Mouse (Mus musculus) kidney, postnatal 0 days (tissue): ENCODE data around the gene Rps2. TPM values are rescaled to one million over a fixed set of nuclear protein-coding genes. Genes with fewer than 3 reads are reported as not detected.
"Not testable (repeated sequence)": the region's sequence is repeated elsewhere in the genome, so short reads cannot be mapped to it uniquely, and the experiment has no call there.

Source experiments
- ATAC-seq: fragments of 200-750 bp; cut with Nextera tagmentation; replicated peaks from 2 replicates; pipeline ENCODE4 v1.8.0; 2017; ENCODE audit warnings: low read depth, moderate number of reproducible peaks, moderate TSS enrichment, moderate library complexity; ENCODE audit not compliant: low FRiP score
- DNase-seq: peaks from one replicate; pipeline ENCODE4 v3.0.0-alpha.2; 2016; ENCODE audit warnings: low spot score
- H3K27ac ChIP-seq: fragments of 300-500 bp; sonication (generic); 2 replicates; pipeline ENCODE4 v1.5.1; 2014; ENCODE audit warnings: mild to moderate bottlenecking
- H3K27me3 ChIP-seq: fragments of 300-500 bp; sonication (generic); 2 replicates; pipeline ENCODE4 v1.6.1; 2014; ENCODE audit warnings: low read length, mixed read lengths; ENCODE audit not compliant: insufficient read depth
- H3K36me3 ChIP-seq: fragments of 300-500 bp; sonication (generic); 2 replicates; pipeline ENCODE4 v1.6.1; 2014; ENCODE audit warnings: low read length, mixed read lengths; ENCODE audit not compliant: insufficient read depth
- H3K4me1 ChIP-seq: fragments of 300-500 bp; sonication (generic); replicated peaks from 2 replicates; pipeline ENCODE4 v1.6.1; 2014; ENCODE audit warnings: antibody characterized with exemption, low read length, mixed read lengths; ENCODE audit not compliant: insufficient read depth
- H3K4me2 ChIP-seq: fragments of 300-500 bp; sonication (generic); 2 replicates; pipeline ENCODE4 v1.6.1; 2014; ENCODE audit warnings: mild to moderate bottlenecking, low read length, moderate library complexity, mixed read lengths
- H3K4me3 ChIP-seq: fragments of 300-500 bp; sonication (generic); replicated peaks from 2 replicates; pipeline ENCODE4 v1.5.1; 2014; ENCODE audit warnings: low read depth, low read length
- H3K9ac ChIP-seq: fragments of 300-500 bp; sonication (generic); 2 replicates; pipeline ENCODE4 v1.6.1; 2014; ENCODE audit warnings: low read depth, low read length
- H3K9me3 ChIP-seq: fragments of 300-500 bp; sonication (generic); replicated peaks from 2 replicates; pipeline ENCODE4 v1.6.1; 2016; ENCODE audit warnings: low read length, inconsistent platforms, mixed read lengths
- CTCF ChIP-seq: IDR thresholded peaks from 2 replicates; pipeline ENCODE4 v1.5.1; 2016; ENCODE audit warnings: antibody characterized with exemption, low read depth, mild to moderate bottlenecking, moderate library complexity
- WGBS: fragments of 180-500 bp; shearing (Covaris S2); extraction: QIAGEN DNeasy Blood & Tissue Kit; methylation state at CpG from one replicate; pipeline ENCODE4 v1.1.7; 2014; 5-methylcytosine and 5-hydroxymethylcytosine counted together
- polyA plus RNA-seq: library from polyadenylated mRNA; unstranded; fragments of >200 nt; fragmentation: Nextera tagmentation; extraction: Ambion mirVana; gene quantifications from 2 replicates; pipeline ENCODE4 v1.2.1, GENCODE M21; 2015

Rps2 gene
- polyA plus RNA-seq, 1 experiment from 2014 or later = 1,460 TPM

GRCm38 (mm10) chr17:24708646-24709045 lies 9.3 kb upstream of the Rps2 start:
- H3K9ac ChIP-seq = no peak overlapping the region
- TF ChIP-seq CTCF = peak; percentile 66
- no peaks in the 10 kb centered on the region for H3K4me1 ChIP-seq
- DNase-seq (peak; percentile 80), ATAC-seq (no peak)
- no peak overlapping the region for H3K4me3 ChIP-seq
- H3K27ac ChIP-seq = no peak overlapping the region
- no peak overlapping the region for H3K4me2 ChIP-seq
- WGBS = 25% methylated on average over 2 of the region's 2 CpGs
- H3K9me3 ChIP-seq = no peaks in the 10 kb centered on the region
- peaks cover 10% of the 10 kb centered on the region; the same call in 1 of the 2 replicates for H3K36me3 ChIP-seq
- H3K27me3 ChIP-seq = no peaks in the 10 kb centered on the region

GRCm38 (mm10) chr17:24715556-24715955 lies 2.4 kb upstream of the Rps2 start:
- 43% methylated on average over 6 of the region's 6 CpGs for WGBS
- H3K27ac ChIP-seq = peak overlapping the region; percentile 65
- ATAC-seq = no peak

GRCm38 (mm10) chr17:24716166-24716682 lies 1.7 kb upstream of the Rps2 start:
- Histone ChIP-seq H3K4me3 (no peak overlapping the region), H3K27ac (peak overlapping the region; percentile 65; the same call in 1 of the 2 replicates), H3K4me2 (no peak overlapping the region), H3K9ac (no peak overlapping the region), H3K27me3 (no peaks in the 10 kb centered on the region), H3K9me3 (no peaks in the 10 kb centered on the region), H3K4me1 (peaks cover under 1% of the 10 kb centered on the region), H3K36me3 (0 out of 2 replicates have a peak, but pooled peaks cover 7% of the 10 kb centered on the region)
- no peak for TF ChIP-seq CTCF
- WGBS = 93% methylated on average over 15 of the region's 15 CpGs
- ATAC-seq = no peak
- DNase-seq = no peak

More at GRCm38 (mm10) chr17:24715556-24715955, 2.4 kb upstream of the Rps2 start:
- H3K27me3 ChIP-seq = no peaks in the 10 kb centered on the region
- H3K36me3 ChIP-seq = 0 out of 2 replicates have a peak, but pooled peaks cover 6% of the 10 kb centered on the region
- H3K9ac ChIP-seq = no peak overlapping the region
- H3K4me1 ChIP-seq = no peaks in the 10 kb centered on the region
- TF ChIP-seq CTCF = no peak
- peak; percentile 57 for DNase-seq
- H3K9me3 ChIP-seq = no peaks in the 10 kb centered on the region
- no peak overlapping the region for H3K4me3 ChIP-seq
- H3K4me2 ChIP-seq = no peak overlapping the region

GRCm38 (mm10) chr17:24718938-24719337 lies 1.0 kb downstream of the Rps2 start:
- not testable (repeated sequence) for H3K9me3 ChIP-seq, H3K27me3 ChIP-seq, ATAC-seq, H3K4me1 ChIP-seq, DNase-seq, H3K27ac ChIP-seq
- H3K4me2 ChIP-seq = peak overlapping the region; percentile 58
- TF ChIP-seq CTCF = peak; percentile 36; the same call in 1 of the 2 replicates
- peak overlapping the region; percentile 82 for H3K4me3 ChIP-seq
- peak overlapping the region; percentile 94 for H3K9ac ChIP-seq
- WGBS = 55% methylated on average over 5 of the region's 5 CpGs
- peaks cover 21% of the 10 kb centered on the region; the same call in 1 of the 2 replicates for H3K36me3 ChIP-seq

GRCm38 (mm10) chr17:24719494-24720222 lies 1.7 kb downstream of the Rps2 start:
- TF ChIP-seq CTCF = no peak
- Histone ChIP-seq H3K9me3 (no peaks in the 10 kb centered on the region), H3K4me1 (peaks cover 8% of the 10 kb centered on the region), H3K27ac (peak overlapping the region; percentile 95), H3K4me3 (peak overlapping the region; percentile 82), H3K36me3 (peaks cover 21% of the 10 kb centered on the region; the same call in 1 of the 2 replicates), H3K27me3 (no peaks in the 10 kb centered on the region), H3K4me2 (peak overlapping the region; percentile 75), H3K9ac (peak overlapping the region; percentile 94)
- DNase-seq (peak; percentile 99), ATAC-seq (peak; percentile 97)
- WGBS = under 1% methylated on average over 61 of the region's 61 CpGs

GRCm38 (mm10) chr17:24720616-24721015 lies 2.7 kb downstream of the Rps2 start:
- H3K27me3 ChIP-seq, DNase-seq, H3K4me1 ChIP-seq, H3K9me3 ChIP-seq, ATAC-seq: not testable (repeated sequence)
- Histone ChIP-seq H3K27ac (peak overlapping the region; percentile 95), H3K4me2 (peak overlapping the region; percentile 75), H3K36me3 (peaks cover 21% of the 10 kb centered on the region; the same call in 1 of the 2 replicates), H3K4me3 (peak overlapping the region; percentile 82), H3K9ac (peak overlapping the region; percentile 94)
- 0% methylated on average over 10 of the region's 11 CpGs for WGBS

- WGBS = 44% methylated on average over 7 of the region's 7 CpGs
- H3K27ac ChIP-seq = 0 out of 2 replicates have a peak overlapping the region, but pooled peaks have one; percentile 25
Measured at GRCm38 (mm10) chr17:24721383-24721955, 3.6 kb downstream of the Rps2 start.

More at GRCm38 (mm10) chr17:24721383-24721955, 3.6 kb downstream of the Rps2 start:
- not testable (repeated sequence) for H3K27me3 ChIP-seq, ATAC-seq, H3K9me3 ChIP-seq, H3K4me1 ChIP-seq, DNase-seq
- Histone ChIP-seq H3K4me2 (peak overlapping the region; percentile 90), H3K9ac (peak overlapping the region; percentile 57; the same call in 1 of the 2 replicates), H3K36me3 (peaks cover 17% of the 10 kb centered on the region; the same call in 1 of the 2 replicates), H3K4me3 (peak overlapping the region; percentile 82)
